Mouse (Mus musculus) layer of hippocampus, adult 2 months (tissue): ENCODE results near the gene Atp6v0e2. TPM values are rescaled to one million over a fixed set of nuclear protein-coding genes. Genes with fewer than 3 reads are reported as not detected.

Experiments used
- DNase-seq, 2 experiments: peaks; one replicate each; pipeline ENCODE4 v3.0.0; 2022; ENCODE audit warnings: low spot score in 2 of 2
- H3K27ac ChIP-seq: fragments of 200-600 bp; 2 replicates; pipeline ENCODE4 v1.8.1; 2022
- H3K4me3 ChIP-seq: fragments of 200-600 bp; 2 replicates; pipeline ENCODE4 v1.8.1; 2022; ENCODE audit warnings: mild to moderate bottlenecking
- CTCF ChIP-seq: fragments of 200-600 bp; conservative IDR thresholded peaks from 2 replicates; pipeline ENCODE4 v1.8.1; 2022; ENCODE audit warnings: antibody characterized with exemption, mild to moderate bottlenecking, moderate library complexity
- total RNA-seq, 2 experiments: library from RNA; stranded (reverse); gene quantifications; 2 replicates each; pipeline ENCODE4 v1.2.3; 2021

Atp6v0e2 gene
- total RNA-seq, 2 experiments from 2014 or later, result 443 to 456 TPM

- H3K4me3 ChIP-seq, result no peak overlapping the region
- H3K27ac ChIP-seq, result no peak overlapping the region
- peak in 1 of 2 experiments; percentile 41 for DNase-seq
- TF ChIP-seq CTCF, result peak; percentile 57
These were observed 8.9 kb downstream of the Atp6v0e2 start for GRCm38 (mm10) chr6:48546271-48546670.

DNA sequence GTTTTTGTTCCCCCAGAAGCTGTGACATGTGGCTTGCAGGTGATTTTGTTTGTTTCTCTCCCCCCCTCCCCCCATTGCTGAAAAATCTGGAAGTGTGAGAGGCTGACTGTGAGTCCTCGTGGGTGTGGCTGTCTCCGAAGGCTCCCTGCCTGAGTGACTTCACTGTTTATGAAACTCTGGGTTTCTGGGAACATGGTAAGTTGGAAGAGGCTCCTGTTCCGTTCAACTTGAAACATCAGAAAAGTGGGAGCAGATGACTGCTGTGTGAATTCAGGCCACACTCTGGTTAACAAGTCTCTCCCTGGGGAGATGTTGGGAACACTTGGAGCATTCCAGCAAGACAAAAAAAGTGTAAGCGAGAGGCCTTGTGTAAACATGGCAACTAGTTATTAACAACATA lies 9.4 kb downstream of the Atp6v0e2 start:
- H3K27ac ChIP-seq, result no peak overlapping the region
- no peak for TF ChIP-seq CTCF
- no peak overlapping the region for H3K4me3 ChIP-seq

GRCm38 (mm10) chr6:48548314-48548713 lies 10.9 kb downstream of the Atp6v0e2 start:
- TF ChIP-seq CTCF, result no peak
- no peak overlapping the region for H3K4me3 ChIP-seq
- DNase-seq, result no peak
- H3K27ac ChIP-seq, result no peak overlapping the region

More for the DNA sequence above, 9.4 kb downstream of the Atp6v0e2 start:
- no peak for DNase-seq

- no peak for DNase-seq
- H3K4me3 ChIP-seq, result no peak overlapping the region
- no peak for TF ChIP-seq CTCF
- no peak overlapping the region for H3K27ac ChIP-seq
These were observed 15.5 kb downstream of the Atp6v0e2 start for GRCm38 (mm10) chr6:48552918-48553317.

GRCm38 (mm10) chr6:48553819-48554218 lies 16.4 kb downstream of the Atp6v0e2 start:
- Histone ChIP-seq H3K27ac (peak overlapping the region; percentile 100), H3K4me3 (peak overlapping the region; percentile 84)
- TF ChIP-seq CTCF, result no peak
- no peak for DNase-seq

- peak within 1 kb of the TSS; percentile 100 for H3K27ac ChIP-seq
- peak within 1 kb of the TSS; percentile 84 for H3K4me3 ChIP-seq
- peak; percentile 96 to 99 for DNase-seq
- no peak for TF ChIP-seq CTCF
These were observed 17.1 kb downstream of the Atp6v0e2 start, which contains the start of gene Lrrc61 for GRCm38 (mm10) chr6:48554280-48555103. TSS of gene Lrrc61 (plus strand) at chr6:48554796.

- peak; percentile 61 to 84 for DNase-seq
- peak overlapping the region; percentile 84 for H3K4me3 ChIP-seq
- no peak for TF ChIP-seq CTCF
- H3K27ac ChIP-seq, result peak overlapping the region; percentile 100
These were observed 17.9 kb downstream of the Atp6v0e2 start for GRCm38 (mm10) chr6:48555104-48555890.

GRCm38 (mm10) chr6:48555956-48556355 lies 18.5 kb downstream of the Atp6v0e2 start:
- DNase-seq, result no peak
- no peak overlapping the region; the same call in 1 of the 2 replicates for H3K27ac ChIP-seq
- no peak for TF ChIP-seq CTCF
- no peak overlapping the region; the same call in 1 of the 2 replicates for H3K4me3 ChIP-seq

DNA sequence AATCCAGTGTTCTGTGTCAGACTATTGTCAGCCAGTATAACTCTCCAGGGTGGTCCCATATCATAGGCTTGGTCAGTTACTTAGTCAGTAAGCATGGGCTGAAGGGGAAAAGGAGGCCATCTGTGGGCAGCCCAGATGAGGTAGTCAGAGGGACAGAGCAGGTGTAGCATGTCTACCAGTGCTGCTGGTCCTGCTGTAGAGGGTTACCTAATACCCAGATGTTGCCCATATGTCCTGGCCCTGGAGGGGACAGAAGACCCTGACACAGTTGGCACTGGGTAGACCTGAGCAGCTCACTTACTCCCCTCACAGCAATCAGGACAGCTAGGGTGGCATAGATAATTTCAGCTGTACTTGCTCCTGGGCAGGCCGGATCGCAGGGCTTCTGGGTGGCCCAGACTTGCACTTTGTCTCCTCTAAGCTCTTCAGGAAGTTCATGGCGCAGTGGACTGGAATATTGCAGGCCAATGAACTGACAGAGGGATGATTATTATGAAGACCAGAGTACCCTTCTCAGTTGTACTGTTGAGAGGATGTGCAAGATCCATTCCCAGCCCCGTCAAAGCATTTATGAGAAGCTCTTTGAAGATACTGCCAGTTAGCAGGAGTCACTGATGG lies 28.4 kb downstream of the Atp6v0e2 start:
- no peak overlapping the region for H3K27ac ChIP-seq
- H3K4me3 ChIP-seq, result no peak overlapping the region
- DNase-seq, result no peak
- TF ChIP-seq CTCF, result no peak

DNA sequence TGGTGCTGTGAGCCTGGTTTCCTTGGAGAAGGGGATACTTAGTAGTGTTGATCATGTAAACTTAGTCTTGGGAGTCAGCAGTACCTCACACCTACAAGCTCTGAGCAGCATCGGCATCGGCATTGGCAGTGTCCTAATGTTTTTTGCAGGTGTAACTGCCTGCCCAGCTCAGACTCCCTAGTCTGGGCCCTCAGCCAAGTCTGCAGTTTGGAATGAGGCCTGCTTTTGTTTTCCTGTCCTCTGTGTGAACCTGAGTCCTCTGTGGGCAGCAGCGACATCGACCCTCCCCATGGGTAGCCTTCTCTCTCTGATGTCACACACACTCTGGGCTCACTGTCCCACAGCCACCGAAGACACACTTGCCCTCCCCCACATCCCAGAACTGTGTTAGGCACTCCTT lies 28.9 kb downstream of the Atp6v0e2 start:
- Histone ChIP-seq H3K27ac (no peak overlapping the region), H3K4me3 (no peak overlapping the region)
- DNase-seq, result no peak
- TF ChIP-seq CTCF, result no peak

DNA sequence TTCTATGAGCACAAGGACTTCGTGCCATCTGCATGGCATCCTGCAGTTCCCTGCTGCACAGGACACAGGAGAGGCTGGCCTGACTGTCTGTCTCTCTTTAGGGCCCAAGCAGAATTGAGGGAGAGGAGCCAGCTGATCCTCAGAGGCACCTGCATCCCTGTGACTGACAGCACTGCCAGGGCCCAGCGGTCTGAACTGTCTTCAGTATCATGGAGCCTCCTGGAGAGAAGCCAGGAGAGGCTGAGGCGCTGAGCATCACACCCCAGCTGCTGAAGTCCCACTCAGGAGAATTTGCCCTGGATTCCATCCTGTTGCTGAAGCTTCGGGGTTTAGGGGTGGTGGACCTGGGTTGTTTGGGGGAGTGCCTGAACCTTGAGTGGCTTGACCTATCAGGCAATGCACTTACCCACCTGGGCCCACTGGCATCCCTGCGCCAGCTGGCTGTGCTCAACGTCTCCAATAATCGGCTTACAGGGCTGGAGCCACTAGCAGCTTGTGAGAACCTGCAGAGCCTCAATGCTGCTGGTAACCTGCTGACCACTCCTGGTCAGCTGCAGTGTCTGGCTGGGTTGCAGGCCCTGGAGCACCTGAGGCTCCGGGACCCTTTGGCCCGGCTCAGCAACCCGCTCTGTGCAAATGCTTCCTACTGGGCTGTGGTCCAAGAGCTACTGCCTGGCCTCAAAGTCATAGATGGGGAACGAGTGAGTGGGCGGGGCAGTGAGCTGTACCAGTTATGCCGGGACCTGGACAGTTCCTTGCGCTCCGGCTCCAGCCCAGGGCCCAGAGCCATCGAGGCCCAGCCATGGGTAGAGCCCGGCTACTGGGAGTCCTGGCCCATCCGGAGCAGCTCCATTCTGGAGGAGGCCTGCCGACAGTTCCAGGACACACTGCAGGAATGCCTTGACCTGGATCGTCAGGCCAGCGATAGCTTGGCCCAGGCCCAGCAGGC lies 30.9 kb downstream of the Atp6v0e2 start:
- DNase-seq, result no peak
- no peak overlapping the region for H3K4me3 ChIP-seq
- TF ChIP-seq CTCF, result no peak
- peak overlapping the region; percentile 3; the same call in 1 of the 2 replicates for H3K27ac ChIP-seq
